In the genomic region with DNA sequence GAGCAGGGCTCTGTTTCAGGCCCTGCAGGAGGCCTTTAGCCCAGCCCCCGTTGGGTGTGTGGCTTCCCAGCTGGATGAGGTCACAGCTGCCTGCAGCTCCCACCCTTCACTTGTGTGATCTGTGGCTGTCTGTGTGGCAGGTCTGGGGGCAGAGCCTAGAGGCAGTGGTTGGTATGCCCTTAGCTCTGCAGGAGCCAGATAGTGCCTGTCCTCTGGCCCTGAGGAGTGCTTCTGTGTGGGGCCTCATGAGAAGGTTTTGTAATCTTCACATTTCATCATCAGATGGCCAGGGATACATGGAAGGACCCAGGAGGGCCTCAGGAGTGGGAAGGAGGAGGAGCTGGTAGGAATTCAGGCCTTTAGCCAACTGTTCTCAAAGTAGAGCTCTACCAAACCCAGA, we compare ENCODE assay signal across 14 mouse cellular contexts. TPM values are rescaled to one million over a fixed set of nuclear protein-coding genes. Genes with fewer than 3 reads are reported as not detected.
DNase-seq lines count a peak whose midpoint lies in the region; ATAC-seq and TF ChIP-seq lines count a peak whose summit lies in the region.
"Had no signal": no experiment of that assay in that cellular context is flagged by ENCODE, and none has a peak within 500 bp of the region (broad histone marks: within the 10 kb centered on the region; RNA-seq: fewer than 3 reads in every experiment).

No protein-coding gene starts in this region.

- TF ChIP-seq EP300 in liver, embryonic 14.5 days (IDR thresholded peaks at IDR 0.05; ENCODE audit: low read depth), result no peak

- DNase-seq in heart, postnatal 10 days, result no peak
- DNase-seq in 3134 (ENCODE audit: extremely low read depth, insufficient read length, low spot score) (peak; percentile 20), R1 (ENCODE audit: low read depth, low spot score) (peak; percentile 26)
- no peak for DNase-seq in liver, embryonic 14.5 days (ENCODE audit: low read depth in 3 of 3, low spot score in 3 of 3)
- DNase-seq in urinary bladder, adult 2 months (ENCODE audit: low spot score), result no peak
- DNase-seq in left cerebral cortex, adult 9 months (ENCODE audit: low spot score in 2 of 2), result no peak
- DNase-seq: retina, postnatal 1 day had no signal

- no peaks in the 10 kb centered on the region for H3K9me3 ChIP-seq in heart, embryonic 12.5 days (replicated peaks)
- no peaks in the 10 kb centered on the region for H3K9me3 ChIP-seq in liver, embryonic 14.5 days (ENCODE audit: control insufficient read depth, low read length)
- H3K9me3 ChIP-seq: hindbrain, embryonic 15.5 days had no signal

- TF ChIP-seq CTCF in liver, embryonic 14.5 days (IDR thresholded peaks at IDR 0.05; ENCODE audit: low read depth), result no peak

- no peak overlapping the region for H3K9ac ChIP-seq in heart, embryonic 12.5 days
- H3K9ac ChIP-seq in liver, embryonic 14.5 days (replicated peaks), result no peak overlapping the region
- H3K9ac ChIP-seq: hindbrain, embryonic 15.5 days had no signal

- no peaks in the 10 kb centered on the region for H3K27me3 ChIP-seq in heart, embryonic 12.5 days (replicated peaks)
- no peaks in the 10 kb centered on the region for H3K27me3 ChIP-seq in liver, embryonic 14.5 days (ENCODE audit: control insufficient read depth, insufficient read depth, low read length)
- H3K27me3 ChIP-seq: hindbrain, embryonic 15.5 days had no signal

- peak overlapping the region; percentile 48; the same call in 1 of the 2 replicates for H3K27ac ChIP-seq in heart, embryonic 12.5 days (ENCODE audit: poor library complexity, severe bottlenecking)
- no peak overlapping the region for H3K27ac ChIP-seq in liver, embryonic 14.5 days
- H3K27ac ChIP-seq: hindbrain, embryonic 15.5 days had no signal

- peak; percentile 46; the same call in 1 of the 2 replicates for ATAC-seq in heart, embryonic 12.5 days (ENCODE audit: insufficient number of reproducible peaks, low FRiP score)
- ATAC-seq in liver, embryonic 14.5 days (ENCODE audit: insufficient read depth), result peak; percentile 59; the same call in 1 of the 2 replicates
- ATAC-seq: forebrain, embryonic 16.5 days had no signal

- H3K4me1 ChIP-seq in heart, embryonic 12.5 days (replicated peaks), result peaks cover 51% of the 10 kb centered on the region
- H3K4me1 ChIP-seq in liver, embryonic 14.5 days (replicated peaks; ENCODE audit: control insufficient read depth in 2 of 2, insufficient read depth in 2 of 2, low read length in 1 of 2), result no peaks in the 10 kb centered on the region; a peak in 1 of 4 replicates

- H3K4me3 ChIP-seq in heart, embryonic 12.5 days, result no peak overlapping the region
- no peak overlapping the region for H3K4me3 ChIP-seq in liver, embryonic 14.5 days (ENCODE audit: insufficient read depth in 1 of 2, low read depth in 2 of 2, low read length in 2 of 2)
- H3K4me3 ChIP-seq: hindbrain, embryonic 15.5 days had no signal

- 5% methylated on average over 1 of the region's 1 CpGs for WGBS in heart, embryonic 12.5 days
- WGBS in liver, embryonic 14.5 days (ENCODE audit: insufficient replicate concordance), result 18% methylated on average over 1 of the region's 1 CpGs

- intact Hi-C loops in heart, postnatal 10 days (cut with DNase I), result no loop called here

- no peak overlapping the region for H3K4me2 ChIP-seq in heart, embryonic 12.5 days
- H3K4me2 ChIP-seq in liver, embryonic 14.5 days (ENCODE audit: low read depth), result no peak overlapping the region
- H3K4me2 ChIP-seq: hindbrain, embryonic 15.5 days had no signal

- H3K36me3 ChIP-seq in heart, embryonic 12.5 days, result peaks cover 24% of the 10 kb centered on the region
- no peaks in the 10 kb centered on the region for H3K36me3 ChIP-seq in liver, embryonic 14.5 days (replicated peaks; ENCODE audit: control insufficient read depth, insufficient read depth, low read depth)

RNA-seq across cellular contexts. Expression of gene Upk3b, which starts 18.4 kb away (rescaled TPM):
- polyA plus RNA-seq in heart, embryonic 12.5 days (2016; fragmentation: Nextera tagmentation; extraction: Ambion mirVana), result 60.2 and 60.5 TPM in 2 replicates
- total RNA-seq in heart, postnatal 10 days (2021), result 10 to 100 TPM; 18.0 to 32.2 TPM
- polyA plus RNA-seq in liver, embryonic 14.5 days (2012; rRNA removed), result 2.0 and 2.5 TPM in 2 replicates
- polyA plus RNA-seq in liver, embryonic 14.5 days (2014; fragmentation: Nextera tagmentation; extraction: Ambion mirVana), result 2.1 and 2.4 TPM in 2 replicates
- 113 and 152 TPM in 2 replicates for polyA plus RNA-seq in urinary bladder, adult 2 months (2012; rRNA removed)
- total RNA-seq: monocyte, adult 5-6 weeks had no signal
- polyA plus RNA-seq: cortical plate, adult 2 months; forebrain, embryonic 16.5 days; hindbrain, embryonic 15.5 days had no signal

RNA-seq across cellular contexts. Expression of gene Dtx2, which starts 25.3 kb away (rescaled TPM):
- polyA plus RNA-seq in heart, embryonic 12.5 days (2016; fragmentation: Nextera tagmentation; extraction: Ambion mirVana), result 28.7 and 29.9 TPM in 2 replicates
- total RNA-seq in heart, postnatal 10 days (2021), result 10 to 100 TPM in 1 of 2 experiments, 1 to 10 TPM in 1; 9.5 to 10.7 TPM
- 3.4 and 5.0 TPM in 2 replicates for polyA plus RNA-seq in liver, embryonic 14.5 days (2012; rRNA removed)
- polyA plus RNA-seq in liver, embryonic 14.5 days (2014; fragmentation: Nextera tagmentation; extraction: Ambion mirVana), result 5.1 and 5.4 TPM in 2 replicates
- polyA plus RNA-seq in urinary bladder, adult 2 months (2012; rRNA removed), result 16.8 and 17.3 TPM in 2 replicates

RNA-seq across cellular contexts. Expression of gene Upk3bl, which starts 34.4 kb away (rescaled TPM):
- polyA plus RNA-seq in heart, embryonic 12.5 days (2016; fragmentation: Nextera tagmentation; extraction: Ambion mirVana), result 0.40 and 0.50 TPM in 2 replicates
- total RNA-seq in heart, postnatal 10 days (2021), result not detected
- polyA plus RNA-seq in liver, embryonic 14.5 days (2012; rRNA removed), result 0.10 TPM in 1 of 2 replicates, not detected in the other
- not detected in 2 replicates for polyA plus RNA-seq in liver, embryonic 14.5 days (2014; fragmentation: Nextera tagmentation; extraction: Ambion mirVana)
- 4.5 and 6.1 TPM in 2 replicates for polyA plus RNA-seq in urinary bladder, adult 2 months (2012; rRNA removed)
- total RNA-seq: monocyte, adult 5-6 weeks had no signal
- polyA plus RNA-seq: forebrain, embryonic 16.5 days had no signal

RNA-seq across cellular contexts. Expression of gene Zp3, which starts 40.0 kb away (rescaled TPM):
- polyA plus RNA-seq in heart, embryonic 12.5 days (2016; fragmentation: Nextera tagmentation; extraction: Ambion mirVana), result 0.13 TPM in 1 of 2 replicates, not detected in the other
- not detected for total RNA-seq in heart, postnatal 10 days (2021)
- polyA plus RNA-seq in liver, embryonic 14.5 days (2012; rRNA removed), result 0.03 TPM in 1 of 2 replicates, not detected in the other
- not detected in 2 replicates for polyA plus RNA-seq in liver, embryonic 14.5 days (2014; fragmentation: Nextera tagmentation; extraction: Ambion mirVana)
- polyA plus RNA-seq in urinary bladder, adult 2 months (2012; rRNA removed), result not detected in 2 replicates
- total RNA-seq: monocyte, adult 5-6 weeks had no signal
- polyA plus RNA-seq: cortical plate, adult 2 months; forebrain, embryonic 16.5 days; large intestine, adult 2 months; limb, embryonic 11.5 days had no signal

RNA-seq across cellular contexts. Expression of gene Ssc4d, which starts 45.6 kb away (rescaled TPM):
- 0.70 and 1.6 TPM in 2 replicates for polyA plus RNA-seq in heart, embryonic 12.5 days (2016; fragmentation: Nextera tagmentation; extraction: Ambion mirVana)
- total RNA-seq in heart, postnatal 10 days (2021), result 1 to 10 TPM in 1 of 2 experiments, under 1 TPM in 1; 0.43 to 1.4 TPM
- 2.3 and 2.8 TPM in 2 replicates for polyA plus RNA-seq in liver, embryonic 14.5 days (2012; rRNA removed)
- polyA plus RNA-seq in liver, embryonic 14.5 days (2014; fragmentation: Nextera tagmentation; extraction: Ambion mirVana), result 1.5 and 2.1 TPM in 2 replicates
- 3.4 and 4.2 TPM in 2 replicates for polyA plus RNA-seq in urinary bladder, adult 2 months (2012; rRNA removed)

Comparison
In these comparisons a context has a peak if more than half of its experiments do, and no peak if none do; other contexts are left out.
1. DNase-seq: peak in 3134 (single experiment) and R1 (single experiment); none in heart, postnatal 10 days (0 of 2), liver, embryonic 14.5 days (0 of 3), urinary bladder, adult 2 months (single experiment) and left cerebral cortex, adult 9 months (0 of 2).
2. RNA of gene Upk3b, which starts 18.4 kb away (polyA plus RNA-seq): 113 to 152 TPM in urinary bladder, adult 2 months and 60.2 to 60.5 TPM in heart, embryonic 12.5 days; 2.0 to 2.5 TPM in liver, embryonic 14.5 days; every median in the first group is over 10 times any median in the second.